Mouse (Mus musculus) hematopoietic multipotent progenitor cell, adult 10-12 weeks (in vitro differentiated cells): ENCODE measurements around the gene Mcam. TPM values are rescaled to one million over a fixed set of nuclear protein-coding genes. Genes with fewer than 3 reads are reported as not detected.

Experiments
- polyA plus RNA-seq: library from polyadenylated mRNA; stranded (reverse); fragments of >175 nt; gene quantifications from 2 replicates; pipeline ENCODE4 v1.2.3, GENCODE M21; 2012; ENCODE audit warnings: low replicate concordance

The Mcam gene
- polyA plus RNA-seq: 2.2 and 2.4 TPM in 2 replicates

GRCm38 (mm10) chr9:44134101-44134850 lies at the start of gene Mcam:
TSS of gene Mcam (plus strand) at chr9:44134469.

DNA sequence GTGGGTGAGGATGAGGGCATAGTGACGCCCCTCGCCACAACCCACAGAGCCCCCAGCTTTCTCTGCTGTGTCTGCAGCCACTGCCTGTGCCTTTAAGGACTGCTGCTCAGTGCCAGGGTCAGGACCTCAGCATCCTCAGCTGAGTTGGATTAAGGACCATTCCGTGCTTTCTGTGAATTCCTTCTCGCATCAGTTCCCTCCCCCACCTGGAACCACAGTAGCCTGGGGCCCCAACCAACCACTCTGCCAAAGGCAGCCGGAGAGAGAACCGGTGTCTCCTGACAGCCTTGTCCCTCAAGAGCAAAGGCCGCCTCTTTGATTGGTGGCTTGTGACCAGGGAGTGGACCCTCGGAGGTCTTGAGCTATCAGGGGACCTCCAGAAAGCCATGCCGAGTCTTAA lies 32.8 kb upstream of the Mcam start, which contains the start of gene Mfrp:
Gene Mfrp, plus strand, starts transcription at position 240 of the 400 bp plus-strand sequence.

DNA sequence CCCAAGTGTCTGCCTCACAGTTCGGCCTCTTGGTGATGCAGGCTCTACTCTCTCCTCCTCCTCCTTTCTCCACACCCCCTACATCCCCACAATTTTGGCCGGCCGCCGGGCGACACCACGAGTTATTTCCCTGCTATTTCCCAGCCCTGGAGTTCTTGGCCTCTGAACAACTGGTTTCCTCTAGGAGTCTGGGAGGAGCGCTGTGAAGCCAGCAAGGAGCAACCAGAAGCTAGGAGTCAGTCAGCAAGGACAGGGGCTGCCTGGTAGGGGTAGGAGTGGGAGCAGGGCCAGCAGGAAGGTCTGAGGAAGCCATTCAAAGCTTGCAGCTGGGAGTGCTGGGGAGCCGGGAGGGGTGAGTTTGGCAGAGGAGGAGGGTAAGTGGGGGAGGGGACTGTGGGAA lies 27.2 kb upstream of the Mcam start, which contains the start of gene C1qtnf5:
Gene C1qtnf5, plus strand, starts transcription at position 136 of the 400 bp plus-strand sequence.

DNA sequence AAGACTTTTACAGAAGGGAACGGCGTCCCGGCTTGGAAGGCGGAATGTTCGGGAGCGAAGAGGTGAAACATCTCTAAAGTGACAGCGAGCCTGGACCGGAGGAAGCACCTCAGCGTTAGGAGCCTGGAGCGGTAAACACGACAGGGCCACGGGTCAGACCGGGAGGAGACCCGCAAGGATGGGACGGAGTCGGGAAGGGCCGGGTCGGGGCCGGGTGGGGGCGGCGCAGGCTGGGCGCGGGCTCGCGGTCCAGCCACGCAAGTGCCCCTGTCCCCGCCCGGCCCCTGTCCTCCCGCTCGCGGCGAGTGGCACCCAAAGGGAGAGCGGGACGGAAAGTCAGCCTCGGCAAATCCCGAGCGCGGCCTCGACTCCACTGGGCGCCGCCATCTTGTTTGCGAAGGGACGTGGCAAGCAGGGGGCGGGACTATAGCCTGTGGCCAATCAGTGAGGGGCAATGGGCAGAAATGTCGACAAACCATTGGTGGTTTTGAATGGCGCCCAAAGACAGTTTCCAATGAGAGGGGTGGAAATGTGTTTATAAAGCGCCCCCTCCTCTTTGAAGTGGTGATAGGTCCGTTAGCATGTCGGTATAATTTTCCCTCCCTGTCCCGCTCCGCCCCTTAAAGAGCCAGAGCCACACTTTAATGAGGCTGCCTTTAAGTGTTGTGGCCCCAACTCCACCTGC lies 21.0 kb upstream of the Mcam start, which contains the start of the genes Gm49380 and Rnf26:
Gene Gm49380, minus strand, starts transcription at position 396 of the 685 bp plus-strand sequence.
Gene Rnf26, minus strand, starts transcription at position 413 of the 685 bp plus-strand sequence.

Other genes starting within 250 kb of the Mcam start
- gene Thy1, start 91.1 kb upstream of the Mcam start, polyA plus RNA-seq: 101 and 336 TPM in 2 replicates
- 1.7 and 4.3 TPM in 2 replicates for gene Usp2, start 67.4 kb upstream of the Mcam start, polyA plus RNA-seq
- gene Mfrp, start 32.7 kb upstream of the Mcam start, polyA plus RNA-seq: not detected in 2 replicates
- 0.13 TPM in 1 of 2 replicates, not detected in the other for gene C1qtnf5, start 27.2 kb upstream of the Mcam start, polyA plus RNA-seq
- not detected in 2 replicates for gene Gm49380, start 21.0 kb upstream of the Mcam start, polyA plus RNA-seq
- 15.4 and 36.4 TPM in 2 replicates for gene Rnf26, start 21.0 kb upstream of the Mcam start, polyA plus RNA-seq
- gene Cbl, start 99.6 kb downstream of the Mcam start, polyA plus RNA-seq: 24.4 and 63.9 TPM in 2 replicates
- not detected in 2 replicates for gene Ccdc153, start 106.2 kb downstream of the Mcam start, polyA plus RNA-seq
- gene Pdzd3, start 117.0 kb downstream of the Mcam start, polyA plus RNA-seq: 0.12 TPM in 1 of 2 replicates, not detected in the other
- gene Nlrx1, start 134.1 kb downstream of the Mcam start, polyA plus RNA-seq: 9.7 and 13.4 TPM in 2 replicates
- 0.55 and 16.6 TPM in 2 replicates for gene Abcg4, start 154.1 kb downstream of the Mcam start, polyA plus RNA-seq
- gene Hinfp, start 171.2 kb downstream of the Mcam start, polyA plus RNA-seq: 6.5 and 11.9 TPM in 2 replicates
- gene C2cd2l, start 185.8 kb downstream of the Mcam start, polyA plus RNA-seq: 71.2 and 157 TPM in 2 replicates
- gene Dpagt1, start 191.6 kb downstream of the Mcam start, polyA plus RNA-seq: 6.6 and 8.5 TPM in 2 replicates
- 328 and 392 TPM in 2 replicates for gene H2afx, start 200.2 kb downstream of the Mcam start, polyA plus RNA-seq
- 18.2 and 149 TPM in 2 replicates for gene Hmbs, start 209.8 kb downstream of the Mcam start, polyA plus RNA-seq
- gene Vps11, start 227.2 kb downstream of the Mcam start, polyA plus RNA-seq: 16.2 and 21.1 TPM in 2 replicates
- gene Hyou1, start 245.0 kb downstream of the Mcam start, polyA plus RNA-seq: 28.2 and 32.0 TPM in 2 replicates